Mouse (Mus musculus) heart, postnatal 4 days (tissue): ENCODE data around the gene Gda. TPM values are rescaled to one million over a fixed set of nuclear protein-coding genes. Genes with fewer than 3 reads are reported as not detected.

ENCODE experiments used
- DNase-seq: peaks from one replicate; pipeline ENCODE4 v3.0.0; 2021
- total RNA-seq, 2 experiments: library from RNA; stranded (reverse); gene quantifications; 2 replicates each; pipeline ENCODE4 v1.2.3; 2021

The Gda gene
- total RNA-seq, 2 experiments from 2014 or later, result 1.2 to 2.9 TPM

DNA sequence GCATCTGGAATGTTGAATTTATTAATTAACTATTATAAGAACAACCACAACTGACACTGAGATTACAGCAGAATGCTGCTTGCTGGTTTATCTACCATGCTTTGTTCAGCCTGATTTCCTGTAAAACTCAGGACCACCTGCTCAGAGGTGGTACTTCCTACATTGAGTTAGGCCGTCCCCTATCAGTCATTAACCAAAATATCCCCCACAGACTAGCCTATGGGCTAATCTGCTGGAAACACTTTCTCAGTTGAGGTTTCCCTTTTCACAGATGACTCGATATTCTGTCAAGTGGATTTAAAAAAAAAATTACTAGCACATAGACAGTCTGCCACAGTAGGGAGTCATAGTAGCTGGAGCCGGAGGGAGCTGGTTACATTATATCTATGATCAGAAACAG lies 31.5 kb downstream of the Gda start:
- DNase-seq, result no peak

DNA sequence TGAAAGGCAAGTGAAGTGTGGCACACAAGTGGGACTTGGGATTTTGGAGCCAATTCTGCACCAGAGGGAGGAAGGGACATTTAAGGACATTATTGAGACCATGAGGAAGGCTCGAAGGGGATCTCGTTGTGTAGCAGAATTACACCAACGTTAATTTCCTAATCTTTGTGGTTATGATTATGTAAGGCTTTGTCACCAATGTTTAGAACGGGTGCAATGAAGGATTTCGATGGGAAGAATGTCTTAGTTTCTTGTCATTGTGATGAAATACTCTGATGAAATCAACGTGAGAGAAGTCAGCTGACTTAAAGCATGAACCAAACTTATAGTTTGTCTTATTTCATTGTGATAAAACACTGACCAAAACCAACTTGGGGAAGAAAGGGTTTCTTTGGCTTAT lies 32.4 kb downstream of the Gda start:
- DNase-seq, result no peak

DNA sequence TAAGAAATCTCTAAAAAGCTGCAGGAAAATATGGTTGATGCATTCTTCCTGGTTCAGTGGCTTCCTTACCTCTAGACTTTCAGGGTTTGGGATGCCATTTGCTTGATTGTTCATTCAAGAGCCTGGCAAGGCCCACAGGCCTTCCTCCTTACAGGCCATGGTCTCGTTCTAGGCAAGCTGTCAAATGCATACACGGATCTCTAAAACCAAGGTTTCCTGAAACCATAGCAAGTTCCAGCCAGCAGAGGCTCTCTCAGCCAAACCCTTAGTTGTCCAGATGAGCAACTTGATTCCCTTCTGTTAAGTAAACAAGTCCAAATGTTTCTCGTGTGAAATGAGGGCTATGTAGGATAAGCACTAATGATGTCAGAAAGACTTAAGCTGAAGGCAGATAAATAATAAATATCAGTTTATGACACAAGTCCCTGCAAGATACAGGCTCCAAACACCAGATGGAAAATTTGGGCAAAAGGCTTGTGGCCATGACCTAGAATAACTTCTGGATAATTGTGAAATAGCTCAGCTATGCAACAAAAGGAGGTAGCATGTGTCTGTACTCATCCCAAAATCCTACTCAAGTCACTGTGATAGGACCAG lies 34.0 kb downstream of the Gda start:
- no peak for DNase-seq

DNA sequence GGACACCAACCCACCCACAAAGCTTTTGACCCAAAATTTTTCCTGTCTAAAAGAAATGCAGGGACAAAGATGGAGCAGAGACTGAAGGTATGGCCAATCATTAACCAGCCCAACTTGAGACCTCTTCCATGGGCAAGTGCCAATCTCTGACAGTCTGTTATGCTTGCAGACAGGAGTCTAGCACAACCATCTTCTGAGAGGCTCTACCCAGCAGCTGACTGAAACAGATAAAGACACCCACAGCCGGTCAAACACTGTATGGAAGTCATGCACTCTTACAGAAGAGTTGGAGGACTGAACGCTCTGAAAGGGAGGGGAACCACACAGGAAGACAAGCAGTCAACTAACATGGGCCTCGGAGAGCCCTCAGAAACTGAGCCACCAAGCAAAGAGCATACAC lies 36.7 kb downstream of the Gda start:
- DNase-seq, result no peak

DNA sequence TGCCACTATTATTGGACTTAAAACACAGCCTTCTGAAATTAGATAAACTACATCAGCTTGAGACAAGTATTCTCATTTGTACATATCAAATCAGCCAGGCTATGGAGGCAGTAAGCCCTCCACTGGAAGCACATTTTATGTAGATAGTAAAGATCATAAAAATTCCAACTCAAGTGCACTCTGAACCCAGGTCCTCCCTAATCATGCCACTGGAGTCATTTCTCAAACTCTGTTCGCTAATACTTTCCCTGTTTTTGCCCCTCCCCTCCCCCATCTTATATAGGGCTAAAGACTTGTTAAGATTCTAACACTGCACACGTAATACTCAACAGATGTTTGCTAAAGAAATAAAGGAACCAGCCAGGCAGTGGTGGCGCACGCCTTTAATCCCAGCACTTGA lies 39.9 kb downstream of the Gda start:
- DNase-seq, result no peak

DNA sequence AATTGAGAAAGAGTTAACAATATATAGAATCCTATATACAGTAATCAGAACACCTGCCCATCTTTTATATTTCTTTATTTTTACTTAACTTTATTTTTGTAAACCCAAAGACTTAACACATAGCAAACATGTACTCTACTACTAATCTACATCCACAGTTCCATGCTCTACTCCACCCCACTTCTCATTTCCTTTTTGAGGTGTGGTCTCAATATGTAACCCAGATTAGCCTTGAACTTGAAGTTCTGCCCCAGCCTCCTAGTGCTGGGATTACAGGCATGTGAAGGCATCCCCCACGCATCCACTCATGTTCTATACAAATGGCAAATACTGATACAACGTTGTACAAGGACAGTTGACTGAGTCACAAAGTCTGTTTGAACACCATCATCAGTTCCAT lies 40.4 kb downstream of the Gda start:
- no peak for DNase-seq

DNA sequence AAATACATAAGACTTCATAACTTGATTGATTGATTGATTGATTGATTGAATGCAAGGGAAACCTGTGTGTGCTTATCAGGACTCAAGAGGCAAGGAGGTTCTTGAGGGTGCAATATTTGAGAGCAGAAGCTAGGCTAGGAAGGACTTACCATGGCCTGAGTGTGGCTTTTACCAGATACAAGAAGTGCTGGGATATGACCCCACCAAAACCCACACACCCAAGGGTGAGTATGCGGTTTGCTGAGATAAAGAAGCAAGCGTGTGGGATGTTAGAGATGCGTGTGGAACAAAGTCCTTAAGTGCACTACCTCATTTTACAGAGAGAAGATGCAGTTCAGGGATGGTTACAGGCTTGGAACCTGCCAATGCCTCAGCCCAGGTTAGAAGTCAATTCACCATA lies 41.0 kb downstream of the Gda start:
- DNase-seq, result no peak

DNA sequence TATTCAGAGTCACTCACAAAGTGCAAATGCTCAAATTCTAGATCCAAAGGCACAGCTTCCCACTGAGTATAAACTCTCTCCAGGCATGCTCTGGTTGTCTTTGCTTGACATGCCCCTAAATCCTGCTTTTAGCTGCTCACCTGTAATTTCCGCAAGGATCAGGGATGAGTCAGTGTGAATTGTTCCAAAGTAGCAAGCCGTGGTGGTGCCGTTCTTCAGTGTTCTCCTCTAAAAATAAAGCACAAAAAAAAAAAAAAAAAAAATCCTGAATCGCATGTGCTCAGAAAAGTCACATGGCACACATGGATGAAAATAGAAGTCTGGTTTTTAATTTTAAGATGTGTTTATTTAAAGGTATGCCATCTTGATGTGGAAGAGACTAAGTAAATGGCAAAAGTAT lies 47.9 kb downstream of the Gda start:
- DNase-seq, result no peak

DNA sequence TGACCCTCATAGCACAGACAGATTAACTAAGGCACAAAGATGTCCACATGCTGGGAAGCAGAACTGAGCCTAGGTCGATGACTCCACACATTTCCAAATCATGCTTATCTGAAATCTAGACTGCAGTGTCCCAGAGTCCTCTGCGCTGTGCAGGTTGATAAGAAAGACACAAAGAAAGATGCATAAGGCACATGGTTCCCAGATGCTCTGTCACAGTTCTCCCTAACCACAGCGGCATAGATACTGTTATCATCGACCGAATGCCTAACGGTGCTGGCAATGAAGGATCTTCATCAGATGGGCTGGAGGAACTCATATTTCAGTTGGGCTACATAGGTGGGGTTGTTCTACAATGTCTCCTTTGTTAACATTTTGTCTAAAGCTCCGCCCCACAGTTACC lies 49.5 kb downstream of the Gda start:
- DNase-seq, result no peak

DNA sequence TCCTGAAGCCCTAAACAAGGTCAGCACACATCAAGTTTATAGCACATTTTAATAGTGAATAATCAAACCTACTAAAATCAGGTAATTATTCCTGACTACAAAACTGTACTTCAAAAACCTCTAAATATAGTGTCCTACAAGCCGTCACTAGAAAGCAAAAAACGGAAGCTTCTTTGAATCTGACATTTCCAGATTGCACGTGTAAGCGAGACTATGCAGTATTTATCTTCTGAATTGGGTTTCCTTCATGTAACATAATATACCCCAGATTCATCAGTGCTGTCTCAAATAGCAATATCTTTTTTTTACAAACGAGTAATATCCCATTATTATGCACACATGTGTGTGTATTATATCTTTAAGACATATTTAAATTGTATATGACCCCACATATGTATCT lies 54.8 kb downstream of the Gda start:
- no peak for DNase-seq

DNA sequence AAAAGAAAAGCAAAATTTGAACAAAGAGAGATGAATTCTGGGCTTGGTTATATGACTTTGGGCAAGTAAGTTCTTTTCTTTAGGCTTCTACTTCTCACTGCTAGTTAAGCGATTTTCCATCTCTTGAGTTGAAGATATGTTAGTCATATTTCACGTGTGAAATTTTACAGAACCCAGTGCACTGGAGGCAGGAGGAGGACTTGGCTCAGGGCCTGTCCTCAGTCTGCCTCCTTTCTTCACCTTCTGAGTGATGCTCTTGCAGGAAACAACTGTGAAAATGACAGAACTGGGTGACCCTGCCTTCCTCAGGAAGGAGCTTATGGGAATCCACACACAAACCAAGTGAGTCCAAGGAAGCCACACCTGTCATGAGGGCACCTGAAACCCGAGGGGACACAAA lies 57.9 kb downstream of the Gda start:
- no peak for DNase-seq

DNA sequence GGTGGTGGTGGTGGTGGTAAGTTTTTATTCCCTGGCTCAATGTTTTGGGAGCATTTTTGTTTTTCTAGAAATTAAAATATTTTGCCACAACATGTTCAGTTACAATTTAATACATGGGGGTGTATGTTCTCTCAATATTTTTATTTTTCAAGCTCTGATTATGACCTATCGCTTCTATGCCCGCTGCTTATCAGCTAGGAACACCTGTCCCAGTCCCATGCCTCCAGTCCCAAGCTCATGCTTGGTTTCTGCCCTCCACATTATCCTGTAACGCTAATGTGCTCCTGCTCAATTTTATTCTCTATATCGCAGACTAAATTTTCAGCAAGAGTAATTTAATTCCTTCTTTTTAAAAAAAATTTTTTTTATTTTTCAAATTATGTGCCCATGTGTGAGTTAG lies 64.1 kb downstream of the Gda start:
- no peak for DNase-seq

DNA sequence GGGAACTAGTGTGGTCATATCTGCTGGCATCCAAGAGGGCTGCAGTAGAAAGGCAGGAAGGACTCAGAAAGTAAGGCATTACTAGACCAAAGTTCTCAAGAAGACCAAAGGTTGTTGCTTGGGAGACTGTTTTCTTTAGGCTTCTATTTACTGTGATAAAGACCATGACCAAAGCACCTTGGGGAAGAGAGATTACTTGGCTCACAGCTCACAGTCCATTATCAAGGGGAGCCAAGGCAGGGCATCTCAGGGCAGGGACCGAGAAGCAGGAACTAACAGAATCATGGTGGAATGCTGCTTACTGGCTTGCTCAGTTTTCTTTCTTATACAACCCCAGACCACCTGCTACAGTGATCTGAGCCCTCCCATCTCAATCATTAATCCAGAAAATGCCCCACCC lies 65.9 kb downstream of the Gda start:
- no peak for DNase-seq

DNA sequence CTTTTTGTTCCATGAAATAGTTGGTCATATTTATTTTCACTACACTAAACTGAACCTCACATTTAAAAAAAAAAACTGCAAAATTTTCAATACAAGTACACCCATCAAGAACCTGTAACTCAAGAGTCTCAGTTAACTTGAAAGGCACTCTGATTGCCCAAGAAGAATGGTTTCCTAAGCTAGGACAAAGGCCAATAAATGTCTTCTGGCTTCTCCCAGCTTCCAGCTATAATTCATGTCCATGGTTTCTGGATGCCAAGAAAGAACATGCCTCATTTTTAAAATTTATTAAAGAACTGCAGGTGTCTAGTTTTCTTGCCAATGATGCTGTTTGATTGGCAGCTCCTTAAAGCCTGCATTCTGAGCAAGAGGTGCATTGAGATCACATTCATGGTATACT lies 75.3 kb downstream of the Gda start:
- DNase-seq, result no peak

DNA sequence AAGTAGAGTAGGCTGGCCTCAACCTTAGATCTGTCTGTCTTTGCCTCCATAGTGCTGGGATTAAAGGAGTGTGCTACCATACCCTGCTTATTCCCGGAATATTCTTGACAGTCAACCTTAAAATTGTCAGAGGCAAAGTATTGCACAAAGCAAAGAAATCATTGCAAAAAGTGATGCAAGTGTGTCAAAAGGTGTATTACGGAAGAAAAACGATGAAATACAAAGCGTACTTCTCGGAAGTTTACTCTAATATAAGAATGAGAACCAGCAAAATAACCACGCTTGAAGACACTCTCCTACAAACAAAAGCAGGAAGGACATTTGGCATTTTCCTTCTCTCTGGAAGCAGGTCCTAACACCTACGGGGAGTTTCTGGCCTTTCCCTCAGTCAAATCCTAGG lies 76.9 kb downstream of the Gda start:
- DNase-seq, result no peak

DNA sequence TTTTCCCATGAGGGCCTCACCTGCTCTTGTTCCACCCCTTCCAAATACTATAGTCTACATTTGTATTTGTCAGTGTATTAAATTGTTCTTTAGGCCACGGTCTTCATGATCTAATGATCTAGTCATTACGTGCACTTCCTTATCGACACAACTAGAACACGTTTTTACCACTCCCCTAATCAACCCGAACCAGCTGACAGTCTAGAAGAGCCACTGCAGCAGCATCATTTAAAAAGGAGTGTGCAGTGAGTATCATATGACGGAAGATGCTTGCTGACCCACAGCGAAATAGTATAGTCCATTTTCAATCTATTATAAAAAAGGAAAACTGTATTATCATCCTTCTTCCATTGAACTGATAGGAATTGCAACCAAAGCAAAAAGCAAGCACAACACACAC lies 82.3 kb downstream of the Gda start:
- DNase-seq, result no peak

DNA sequence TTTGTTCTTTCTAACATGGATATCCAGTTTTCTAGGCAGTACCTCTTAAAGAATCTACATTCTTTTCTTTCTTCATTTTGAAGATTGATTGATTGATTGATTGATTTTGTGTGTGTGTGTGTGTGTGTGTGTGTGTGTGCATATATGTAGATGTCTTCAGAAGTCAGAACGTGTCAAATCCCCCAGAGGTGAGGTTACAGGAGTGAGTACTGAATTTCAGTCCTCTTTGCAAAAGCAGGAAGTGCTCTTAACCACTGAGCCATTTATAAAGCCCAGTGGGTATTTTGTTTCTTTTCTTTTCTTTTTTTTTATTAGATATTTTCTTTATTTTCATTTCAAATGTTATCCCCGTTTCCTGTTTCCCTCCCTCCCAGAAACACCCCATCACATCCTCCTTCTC lies 86.4 kb downstream of the Gda start:
- no peak for DNase-seq

DNA sequence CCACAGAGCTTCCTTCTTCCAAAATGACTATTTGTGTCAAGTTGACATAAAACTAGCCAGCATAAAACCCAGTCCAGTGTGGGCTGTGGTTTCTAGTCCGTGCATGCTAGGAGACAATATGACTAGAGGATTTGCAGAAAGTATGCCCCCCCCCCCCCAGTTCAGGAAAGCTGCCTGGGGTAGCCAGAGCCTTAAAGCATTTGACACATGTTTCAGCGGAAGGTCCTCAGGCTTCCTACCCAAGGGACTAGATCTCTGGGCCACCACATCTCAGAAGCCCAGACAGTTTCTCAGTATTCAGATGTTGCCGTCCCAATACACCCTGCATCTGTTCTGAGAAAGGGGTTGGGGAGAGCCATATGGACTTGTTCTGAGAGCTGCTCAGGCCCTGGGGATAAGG lies 89.0 kb downstream of the Gda start:
- DNase-seq, result no peak

DNA sequence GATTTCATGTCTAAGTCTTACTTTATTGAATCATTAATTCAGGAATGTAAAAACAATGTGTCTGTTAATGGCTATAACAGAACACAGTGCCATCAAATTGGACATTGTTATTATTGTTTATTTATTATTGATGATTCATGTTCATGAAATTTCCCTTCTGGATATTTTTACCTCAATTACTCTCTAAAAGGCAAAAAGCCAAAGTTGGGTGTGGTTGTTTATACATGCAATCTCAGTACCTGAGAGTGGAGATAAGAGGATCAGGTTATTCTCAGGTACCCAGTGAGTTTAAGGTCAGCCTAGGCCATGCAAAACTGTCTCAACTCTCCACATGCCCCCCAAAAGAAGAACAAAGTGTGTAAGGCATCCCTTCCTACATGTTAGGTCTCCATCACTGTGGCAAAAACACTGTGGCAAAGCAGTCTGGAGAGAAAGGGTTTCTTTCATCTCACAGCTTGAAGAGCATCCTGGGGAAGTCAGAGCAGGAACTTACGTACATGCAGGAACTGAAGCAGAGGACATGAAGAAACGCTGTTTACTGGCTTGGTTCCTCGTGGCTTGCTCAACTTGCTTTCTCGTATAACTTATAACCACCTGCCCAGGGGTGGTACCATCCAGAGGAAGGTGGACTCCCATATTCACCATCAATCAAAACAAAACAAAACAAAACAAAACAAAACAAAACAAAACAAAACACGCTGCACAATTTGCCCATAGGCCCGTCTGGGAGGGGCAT lies 89.6 kb downstream of the Gda start:
- DNase-seq, result no peak

DNA sequence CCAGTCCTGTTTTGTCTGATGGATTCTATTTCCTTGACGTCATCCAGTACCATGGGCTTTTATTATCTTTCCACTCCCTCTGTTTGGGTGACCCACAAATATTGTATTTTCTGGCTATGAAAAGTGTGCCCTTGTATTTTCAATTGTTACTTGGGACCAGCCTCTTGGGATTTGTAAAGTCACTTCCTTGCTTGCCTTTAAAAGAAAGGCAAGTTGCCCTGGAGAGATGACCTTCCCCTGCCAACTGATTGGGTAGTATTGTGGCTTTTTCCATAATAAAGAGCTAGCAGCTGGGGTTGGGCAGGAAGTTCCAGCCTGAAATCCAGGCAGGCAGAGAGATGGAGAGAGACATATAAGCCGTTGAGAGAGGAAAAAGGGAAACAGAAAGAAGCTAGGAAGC lies 91.5 kb downstream of the Gda start:
- no peak for DNase-seq

DNA sequence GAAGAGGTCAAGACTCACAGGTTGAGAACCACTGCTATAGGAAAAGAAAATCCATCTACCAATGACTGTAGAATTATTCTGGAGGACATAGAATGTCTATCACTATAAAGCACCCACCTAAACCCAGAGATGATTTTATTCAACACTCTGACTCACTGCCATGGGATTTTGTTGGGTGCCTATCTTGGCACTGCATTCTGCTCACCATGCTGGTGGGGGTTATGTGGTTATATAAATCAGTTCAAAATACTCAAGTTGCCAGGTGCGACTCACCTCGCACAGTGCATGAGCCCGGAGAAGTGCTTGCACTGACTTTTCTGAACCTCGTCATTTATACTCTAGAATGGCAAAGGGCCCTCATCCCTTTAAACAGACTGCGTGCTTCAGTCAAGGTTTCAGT lies 94.0 kb downstream of the Gda start:
- DNase-seq, result no peak

DNA sequence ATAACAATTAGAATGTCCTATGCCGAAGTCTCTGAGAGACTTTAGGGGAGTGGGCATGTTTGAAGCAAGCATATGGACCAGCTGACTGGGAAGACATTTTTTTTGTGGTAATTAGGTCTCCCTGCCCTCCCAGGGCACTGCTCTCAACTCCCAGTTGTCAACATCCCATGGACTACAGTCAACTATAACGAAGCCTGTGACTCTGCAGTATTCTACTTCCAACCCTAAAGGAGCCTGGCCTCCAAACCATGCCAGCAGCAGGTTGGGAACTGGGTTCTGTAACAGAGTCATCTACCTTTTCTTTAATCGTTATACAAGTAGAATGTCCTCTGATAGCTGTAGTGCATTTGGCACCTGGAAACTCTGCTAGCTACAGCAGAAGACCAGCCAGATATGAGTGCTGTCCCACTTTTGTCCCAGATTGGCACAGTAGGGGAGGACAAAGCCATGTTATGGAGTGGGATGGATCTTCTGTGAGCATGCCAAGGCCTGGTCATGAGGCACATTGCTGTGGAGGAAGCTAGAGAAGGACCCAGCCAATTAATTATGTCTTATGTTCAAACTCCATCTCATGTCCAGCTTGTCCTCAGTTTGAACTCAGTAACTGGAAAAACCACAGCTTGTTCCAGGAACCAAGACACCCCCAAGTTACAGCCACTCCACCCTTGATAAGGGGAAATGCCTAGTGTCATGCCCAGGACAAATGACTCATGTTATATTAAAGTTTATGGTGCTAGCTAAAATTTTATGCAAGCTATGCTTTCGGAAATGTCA lies 96.6 kb downstream of the Gda start:
- no peak for DNase-seq

DNA sequence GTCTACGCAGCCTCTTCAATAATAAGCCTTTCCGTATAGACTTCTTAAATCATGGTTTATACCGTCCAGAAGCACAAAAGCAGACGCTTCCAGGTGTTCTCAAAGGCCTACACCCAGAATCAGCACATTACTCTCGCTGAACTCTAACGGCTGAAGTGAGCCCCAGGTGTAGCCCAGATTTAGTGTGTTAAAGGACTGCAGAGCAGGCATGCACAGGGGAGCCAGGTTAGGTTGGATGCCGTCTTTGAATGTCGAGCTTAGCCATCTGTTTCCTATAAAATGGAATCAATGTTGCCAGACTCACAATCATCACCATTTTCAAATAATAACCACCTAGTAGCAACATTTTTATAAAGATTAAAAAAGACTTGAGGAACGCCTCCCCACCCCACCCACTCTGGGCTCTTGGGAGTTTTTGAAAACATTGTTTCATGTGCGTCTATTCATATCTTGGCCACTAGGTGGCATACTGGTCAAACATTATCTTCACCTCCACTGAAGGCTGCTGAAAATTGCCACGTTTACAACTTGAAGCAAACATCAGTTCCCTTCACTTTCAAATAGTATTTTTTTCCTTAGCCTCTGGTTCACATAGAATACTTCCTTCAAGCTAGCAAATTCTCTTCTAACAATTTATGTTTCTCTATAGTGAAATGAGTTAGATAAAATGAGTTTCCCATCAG lies 100.0 kb downstream of the Gda start:
- peak; percentile 47 for DNase-seq
